Mouse (Mus musculus) limb, embryonic 11.5 days (tissue): Measurements from ENCODE around the gene Ethe1. TPM values are rescaled to one million over a fixed set of nuclear protein-coding genes. Genes with fewer than 3 reads are reported as not detected.

Experiments
- ATAC-seq: fragments of 200-750 bp; cut with Nextera tagmentation; 2 replicates; pipeline ENCODE4 v1.8.0; 2017; ENCODE audit warnings: low read depth; ENCODE audit not compliant: insufficient number of reproducible peaks, low FRiP score, low TSS enrichment
- DNase-seq: peaks from one replicate; pipeline ENCODE4 v3.0.0-alpha.2; 2015; ENCODE audit warnings: low spot score
- H3K27ac ChIP-seq: fragments of 300-500 bp; sonication (generic); replicated peaks from 2 replicates; pipeline ENCODE4 v1.5.1; 2014; ENCODE audit warnings: low read depth, mild to moderate bottlenecking, low read length
- H3K27me3 ChIP-seq: fragments of 300-500 bp; sonication (generic); 2 replicates; pipeline ENCODE4 v1.6.1; 2014; ENCODE audit warnings: mild to moderate bottlenecking, low read length, mixed read lengths; ENCODE audit not compliant: control insufficient read depth, insufficient read depth
- H3K36me3 ChIP-seq: fragments of 300-500 bp; sonication (generic); 2 replicates; pipeline ENCODE4 v1.6.1; 2014; ENCODE audit warnings: mild to moderate bottlenecking, low read length, moderate library complexity, mixed read lengths; ENCODE audit not compliant: control insufficient read depth, insufficient read depth
- H3K4me1 ChIP-seq: fragments of 300-500 bp; sonication (generic); 2 replicates; pipeline ENCODE4 v1.6.1; 2014; ENCODE audit warnings: low read length, mixed read lengths; ENCODE audit not compliant: control insufficient read depth, insufficient read depth
- H3K4me2 ChIP-seq: fragments of 300-500 bp; sonication (generic); 2 replicates; pipeline ENCODE4 v1.6.1; 2014; ENCODE audit warnings: low read depth, mild to moderate bottlenecking, moderate library complexity; ENCODE audit not compliant: severe bottlenecking
- H3K4me3 ChIP-seq: fragments of 300-500 bp; sonication (generic); 2 replicates; pipeline ENCODE4 v1.5.1; 2014; ENCODE audit warnings: low read depth, low read length
- H3K9ac ChIP-seq: fragments of 300-500 bp; sonication (generic); 2 replicates; pipeline ENCODE4 v1.6.1; 2014; ENCODE audit warnings: mild to moderate bottlenecking, low read length
- H3K9me3 ChIP-seq: fragments of 300-500 bp; sonication (generic); 2 replicates; pipeline ENCODE4 v1.6.1; 2016; ENCODE audit warnings: low read length; ENCODE audit not compliant: control insufficient read depth
- WGBS: fragments of 180-500 bp; shearing (Covaris S2); extraction: QIAGEN DNeasy Blood & Tissue Kit; methylation state at CpG from one replicate; pipeline ENCODE4 v1.1.7; 2014; 5-methylcytosine and 5-hydroxymethylcytosine counted together
- polyA plus RNA-seq: library from polyadenylated mRNA; unstranded; fragments of >200 nt; fragmentation: Nextera tagmentation; extraction: Ambion mirVana; gene quantifications from 2 replicates; pipeline ENCODE4 v1.2.1, GENCODE M21; 2014

The Ethe1 gene
- 30.8 and 32.2 TPM in 2 replicates for polyA plus RNA-seq

DNA sequence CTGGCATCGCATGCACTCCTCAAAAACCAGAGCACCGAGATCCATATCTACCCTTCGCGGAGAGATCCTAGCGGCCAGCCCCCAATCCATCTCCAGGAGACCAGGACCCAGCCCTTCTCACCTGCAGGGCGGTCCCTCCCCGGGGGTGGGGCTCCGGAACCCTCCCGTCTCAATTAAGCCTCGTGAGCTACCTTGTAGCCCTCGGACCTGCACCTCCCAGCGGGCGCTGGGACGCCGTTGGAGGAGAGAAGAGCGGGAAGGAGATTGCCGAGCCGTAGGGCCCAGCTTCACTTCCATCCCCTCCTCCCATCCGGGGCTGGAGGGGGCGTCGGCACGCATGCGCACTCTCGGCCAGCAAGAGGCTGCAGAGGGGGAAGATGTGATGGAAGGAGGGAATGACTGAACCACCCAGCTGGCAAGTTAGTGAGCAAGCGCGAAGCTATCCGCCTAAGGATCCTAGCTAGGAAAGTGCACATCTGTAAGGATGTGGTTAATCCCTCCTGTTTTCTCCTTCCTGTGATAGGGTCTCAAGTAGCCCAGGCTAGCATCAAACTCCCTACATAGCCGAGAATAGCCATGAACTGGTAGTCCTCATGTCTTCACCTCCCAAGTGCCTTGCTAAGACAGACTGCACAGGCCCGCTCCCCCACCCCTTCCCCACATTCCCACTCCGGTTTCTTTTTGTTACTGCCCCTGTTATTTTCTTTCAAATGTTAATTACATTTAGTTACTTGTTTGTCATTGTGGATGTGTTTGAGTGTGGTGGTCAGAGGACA, at the start of gene Ethe1, which contains the start of gene Zfp575:
Gene Ethe1, plus strand, starts transcription at position 214 of the 776 bp plus-strand sequence.
Gene Zfp575, minus strand, starts transcription at position 312 of the 776 bp plus-strand sequence.
- DNase-seq (peak; percentile 86), ATAC-seq (peak; percentile 57)
- H3K4me3 ChIP-seq = peak within 1 kb of the TSS; percentile 40
- no peaks in the 10 kb centered on the region for H3K9me3 ChIP-seq
- 8% methylated on average over 30 of the region's 30 CpGs for WGBS
- peaks cover 3% of the 10 kb centered on the region; the same call in 1 of the 2 replicates for H3K4me1 ChIP-seq
- peaks cover 24% of the 10 kb centered on the region for H3K27me3 ChIP-seq
- peak within 1 kb of the TSS; percentile 79 for H3K9ac ChIP-seq
- peak within 1 kb of the TSS; percentile 58 for H3K4me2 ChIP-seq
- H3K27ac ChIP-seq = no peak within 1 kb of the TSS
- no peaks in the 10 kb centered on the region for H3K36me3 ChIP-seq

DNA sequence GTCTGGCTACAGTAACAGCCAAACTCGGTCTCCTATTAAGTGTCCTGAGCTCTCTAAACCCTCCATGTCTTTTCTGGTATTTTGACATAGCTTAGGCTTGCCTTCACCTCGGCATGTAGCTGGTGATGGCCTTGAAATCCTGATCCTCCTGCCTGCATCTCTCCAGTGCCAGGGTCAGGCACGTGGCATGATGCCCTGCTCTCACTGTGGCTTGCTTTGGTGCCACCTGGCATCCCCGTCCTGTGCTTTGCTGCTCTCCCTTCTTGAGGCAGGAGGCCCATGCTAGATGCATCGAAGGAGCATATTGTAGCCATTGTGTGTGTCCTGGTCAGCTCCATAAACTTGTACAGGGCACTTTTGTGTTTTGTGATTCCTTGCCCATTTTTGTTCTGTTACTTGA, 49.8 kb upstream of the Ethe1 start:
- H3K27me3 ChIP-seq = peaks cover 13% of the 10 kb centered on the region
- no peak overlapping the region for H3K4me3 ChIP-seq
- ATAC-seq (no peak), DNase-seq (no peak)
- H3K36me3 ChIP-seq = peaks cover 7% of the 10 kb centered on the region
- H3K4me1 ChIP-seq = peaks cover 4% of the 10 kb centered on the region; the same call in 1 of the 2 replicates
- no peaks in the 10 kb centered on the region for H3K9me3 ChIP-seq
- H3K27ac ChIP-seq = no peak overlapping the region
- H3K4me2 ChIP-seq = no peak overlapping the region
- WGBS = 78% methylated on average over 5 of the region's 5 CpGs
- no peak overlapping the region for H3K9ac ChIP-seq

DNA sequence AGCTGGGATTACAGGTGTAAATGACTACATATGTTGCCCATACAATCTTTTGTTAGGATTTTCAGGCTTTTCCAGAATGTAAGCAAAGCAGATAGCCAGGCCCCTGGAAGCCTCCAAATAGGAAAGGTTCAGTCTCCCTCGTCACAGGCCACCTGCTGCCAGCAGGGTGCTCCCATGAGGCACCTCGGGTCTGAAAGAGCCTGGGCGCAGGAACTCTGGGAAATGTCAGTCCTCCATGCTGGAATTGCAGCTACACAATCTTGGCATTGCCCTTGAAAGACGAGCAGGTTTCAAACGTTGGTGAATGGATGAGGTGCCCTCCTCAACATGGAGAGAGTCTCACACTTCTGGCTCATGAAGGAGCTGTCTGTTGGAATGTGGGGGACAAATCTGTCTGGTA, 49.2 kb upstream of the Ethe1 start:
- no peak overlapping the region for H3K4me2 ChIP-seq
- no peaks in the 10 kb centered on the region for H3K9me3 ChIP-seq
- H3K27ac ChIP-seq = no peak overlapping the region
- H3K36me3 ChIP-seq = peaks cover 6% of the 10 kb centered on the region
- WGBS = 48% methylated on average over 5 of the region's 5 CpGs
- H3K4me3 ChIP-seq = no peak overlapping the region
- DNase-seq = no peak
- H3K4me1 ChIP-seq = peaks cover 4% of the 10 kb centered on the region; the same call in 1 of the 2 replicates
- ATAC-seq = no peak
- peaks cover 11% of the 10 kb centered on the region for H3K27me3 ChIP-seq
- H3K9ac ChIP-seq = no peak overlapping the region

DNA sequence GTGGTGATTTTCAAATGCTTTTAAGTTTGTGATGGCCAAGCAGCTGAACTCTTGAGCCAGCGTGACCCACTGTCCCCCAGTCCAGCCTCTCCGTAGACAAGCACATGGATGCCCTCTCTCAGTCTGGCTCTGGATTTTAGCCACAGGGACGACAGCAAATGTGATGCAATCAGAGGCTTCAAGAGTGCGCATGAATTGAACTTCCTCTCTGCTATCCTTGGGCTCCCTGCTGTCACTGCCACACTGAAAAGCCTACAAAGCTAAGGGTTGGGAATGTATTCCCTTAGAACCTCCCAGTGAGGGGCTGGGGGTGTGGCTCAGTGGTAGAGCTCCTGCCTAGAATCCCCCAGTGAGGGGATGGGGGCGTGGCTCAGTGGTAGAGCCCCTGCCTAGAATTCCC, 48.6 kb upstream of the Ethe1 start:
- Histone ChIP-seq H3K9me3 (no peaks in the 10 kb centered on the region), H3K27me3 (peaks cover 6% of the 10 kb centered on the region), H3K4me1 (peaks cover 4% of the 10 kb centered on the region; the same call in 1 of the 2 replicates), H3K36me3 (peaks cover 2% of the 10 kb centered on the region; the same call in 1 of the 2 replicates), H3K9ac (no peak overlapping the region), H3K4me2 (no peak overlapping the region), H3K4me3 (no peak overlapping the region), H3K27ac (no peak overlapping the region)
- ATAC-seq = no peak
- DNase-seq = no peak
- WGBS = 84% methylated on average over 5 of the region's 5 CpGs

DNA sequence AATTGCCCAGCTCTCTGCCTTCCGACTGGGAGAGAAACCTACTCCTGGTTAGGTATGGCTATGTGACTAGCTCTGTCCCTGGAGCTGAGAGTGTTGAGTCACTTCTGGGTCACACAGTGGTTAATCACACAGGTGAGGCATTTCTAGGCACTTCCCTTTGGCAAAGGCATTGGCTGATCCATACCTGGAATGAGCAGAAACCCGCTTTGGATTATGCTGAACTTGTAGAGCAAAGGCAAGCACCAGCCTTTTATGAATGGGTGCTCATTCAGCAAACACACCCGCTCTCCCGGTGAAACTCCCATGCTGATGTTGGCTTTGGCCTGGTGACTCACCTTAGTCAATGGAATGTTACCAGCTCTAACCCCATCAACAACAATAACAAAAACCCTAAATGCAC, 47.7 kb upstream of the Ethe1 start:
- H3K9me3 ChIP-seq = no peaks in the 10 kb centered on the region; the same call in 1 of the 2 replicates
- H3K4me2 ChIP-seq = no peak overlapping the region
- WGBS = 94% methylated on average over 4 of the region's 4 CpGs
- ATAC-seq = no peak
- no peak overlapping the region for H3K9ac ChIP-seq
- H3K36me3 ChIP-seq = no peaks in the 10 kb centered on the region
- H3K27me3 ChIP-seq = no peaks in the 10 kb centered on the region
- no peak for DNase-seq
- no peaks in the 10 kb centered on the region for H3K4me1 ChIP-seq
- no peak overlapping the region for H3K27ac ChIP-seq
- H3K4me3 ChIP-seq = no peak overlapping the region

DNA sequence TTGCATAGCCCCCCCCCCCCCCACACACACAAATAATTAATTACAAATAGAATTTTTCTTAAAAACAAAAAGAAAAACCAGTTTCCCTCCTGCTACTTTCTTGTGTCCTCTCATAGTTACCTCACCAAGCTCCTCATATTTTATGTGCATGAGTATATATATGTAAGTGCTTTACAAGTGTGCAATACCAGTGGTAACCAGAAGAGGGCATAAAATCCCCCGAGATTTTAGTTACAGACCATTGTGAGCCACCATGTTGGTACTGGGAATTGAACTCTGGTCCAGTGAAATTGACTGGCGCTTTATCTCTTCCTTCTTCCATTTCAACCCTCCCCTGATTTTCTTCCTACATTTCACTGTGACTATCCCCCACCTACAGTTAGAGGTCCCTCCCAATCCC, 42.8 kb upstream of the Ethe1 start:
- Histone ChIP-seq H3K27ac (no peak overlapping the region), H3K9ac (no peak overlapping the region), H3K36me3 (peaks cover 4% of the 10 kb centered on the region), H3K4me2 (no peak overlapping the region), H3K4me3 (no peak overlapping the region), H3K27me3 (no peaks in the 10 kb centered on the region), H3K4me1 (peaks cover 9% of the 10 kb centered on the region), H3K9me3 (no peaks in the 10 kb centered on the region; the same call in 1 of the 2 replicates)
- WGBS = 84% methylated on average over 2 of the region's 2 CpGs
- ATAC-seq (no peak), DNase-seq (no peak)

DNA sequence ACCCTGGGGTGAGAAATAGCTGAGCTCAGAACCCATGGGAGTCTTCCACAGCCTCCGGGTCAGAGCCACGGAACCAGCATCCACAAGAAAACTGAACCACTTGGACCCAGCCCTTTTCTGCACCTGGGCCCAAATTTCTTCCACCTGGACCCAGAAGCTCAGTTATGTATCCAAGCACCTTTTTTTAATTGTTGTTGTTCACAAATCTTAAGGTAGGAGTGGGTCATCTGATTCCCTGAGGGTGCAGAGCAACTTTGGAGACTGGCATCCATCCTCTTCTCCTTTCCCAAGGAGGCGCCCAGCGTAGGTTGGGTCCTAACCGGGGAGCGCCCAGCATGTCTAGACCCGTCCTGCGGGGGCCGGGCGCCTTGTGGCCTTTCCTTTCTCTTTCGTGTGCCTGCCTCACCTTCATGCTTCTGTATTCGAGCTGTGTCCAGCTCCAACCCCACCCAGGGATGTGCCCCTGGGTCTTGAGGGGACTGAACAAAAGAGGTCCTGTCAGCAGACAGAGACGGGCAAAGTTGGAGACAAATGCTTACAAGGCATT, 41.2 kb upstream of the Ethe1 start, which contains the start of the genes Pinlyp and Xrcc1:
Gene Pinlyp, minus strand, starts transcription at position 51 of the 547 bp plus-strand sequence.
Gene Xrcc1, plus strand, starts transcription at position 222 of the 547 bp plus-strand sequence.
- H3K4me3 ChIP-seq = peak within 1 kb of the TSS; percentile 90
- DNase-seq (peak; percentile 26), ATAC-seq (0 out of 2 replicates have a peak, but pooled peaks have one; percentile 11)

DNA sequence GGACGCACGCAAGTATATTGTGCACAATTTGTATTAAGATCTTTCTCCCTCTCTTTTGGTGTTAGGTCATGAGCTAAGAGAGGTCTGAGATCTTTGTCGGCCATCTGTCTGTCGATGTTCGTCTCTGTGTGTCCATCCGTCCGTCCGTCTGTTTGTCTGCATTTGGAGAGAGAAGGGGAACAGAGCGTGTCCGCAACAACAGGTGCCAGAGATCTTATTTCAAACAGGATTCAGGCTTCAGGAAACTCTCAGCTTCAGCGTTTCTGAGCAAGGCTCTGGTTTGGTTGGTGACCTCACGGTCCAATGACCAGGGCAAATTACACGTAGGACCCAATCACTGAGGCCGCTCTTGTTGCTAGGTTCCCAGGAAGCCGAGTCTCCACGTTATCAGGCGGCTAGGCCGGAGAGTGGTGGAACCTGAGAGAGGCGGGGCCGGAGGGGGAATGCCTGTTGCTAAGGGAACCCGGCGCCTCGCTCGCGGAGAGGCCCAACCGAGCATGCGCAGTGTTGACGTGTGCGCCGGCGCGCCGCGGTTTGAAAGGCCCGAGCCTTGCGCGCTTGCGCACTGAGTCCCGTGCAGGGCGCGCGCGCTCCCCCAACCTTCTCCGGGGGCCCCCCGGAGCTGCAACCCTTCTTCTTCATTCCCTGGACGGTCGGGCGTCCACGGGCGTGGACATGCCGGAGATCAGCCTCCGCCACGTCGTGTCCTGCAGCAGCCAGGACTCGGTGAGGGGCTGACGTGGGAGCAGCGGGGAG, 40.5 kb upstream of the Ethe1 start:
- Histone ChIP-seq H3K9ac (peak overlapping the region; percentile 77), H3K4me3 (peak overlapping the region; percentile 90), H3K27me3 (no peaks in the 10 kb centered on the region), H3K27ac (0 out of 2 replicates have a peak overlapping the region, but pooled peaks have one; percentile 9), H3K36me3 (peaks cover 4% of the 10 kb centered on the region), H3K4me2 (peak overlapping the region; percentile 70), H3K4me1 (peaks cover 9% of the 10 kb centered on the region), H3K9me3 (no peaks in the 10 kb centered on the region; the same call in 1 of the 2 replicates)
- ATAC-seq = peak; percentile 97
- under 1% methylated on average over 57 of the region's 57 CpGs for WGBS
- DNase-seq = peak; percentile 100

More for the DNA sequence above, 41.2 kb upstream of the Ethe1 start, which contains the start of the genes Pinlyp and Xrcc1:
- H3K27me3 ChIP-seq = no peaks in the 10 kb centered on the region
- peak within 1 kb of the TSS; percentile 70 for H3K4me2 ChIP-seq
- H3K4me1 ChIP-seq = peaks cover 9% of the 10 kb centered on the region
- no peaks in the 10 kb centered on the region; the same call in 1 of the 2 replicates for H3K9me3 ChIP-seq
- H3K9ac ChIP-seq = peak within 1 kb of the TSS; percentile 77
- H3K27ac ChIP-seq = 0 out of 2 replicates have a peak within 1 kb of the TSS, but pooled peaks have one; percentile 9
- WGBS = 36% methylated on average over 13 of the region's 13 CpGs
- H3K36me3 ChIP-seq = peaks cover 4% of the 10 kb centered on the region
